Mouse (Mus musculus): ENCODE results near the gene Gucy2e. TPM values are rescaled to one million over a fixed set of nuclear protein-coding genes. Genes with fewer than 3 reads are reported as not detected.

Gene Gucy2e
- not detected for polyA plus RNA-seq (2017; shearing (Covaris generic))

DNA sequence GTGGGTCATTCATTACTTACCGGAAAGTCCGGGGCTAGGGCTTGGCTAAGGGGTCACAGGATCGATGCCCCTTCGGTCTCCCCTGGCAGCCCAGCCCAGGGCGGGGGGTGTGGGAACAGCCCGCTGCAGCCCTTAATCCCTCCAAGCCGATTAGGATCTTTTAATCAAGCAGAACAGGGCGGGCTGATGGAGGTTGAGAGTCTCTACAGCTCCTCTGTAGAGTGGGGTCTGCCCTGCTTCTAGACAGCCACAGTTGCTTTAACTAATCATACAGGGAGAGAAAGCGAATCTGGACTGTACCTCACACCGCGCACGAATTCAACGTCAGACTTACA is at the start of gene Gucy2e:
TSS of gene Gucy2e (minus strand) at position 111 of the 335 bp plus-strand sequence.

DNA sequence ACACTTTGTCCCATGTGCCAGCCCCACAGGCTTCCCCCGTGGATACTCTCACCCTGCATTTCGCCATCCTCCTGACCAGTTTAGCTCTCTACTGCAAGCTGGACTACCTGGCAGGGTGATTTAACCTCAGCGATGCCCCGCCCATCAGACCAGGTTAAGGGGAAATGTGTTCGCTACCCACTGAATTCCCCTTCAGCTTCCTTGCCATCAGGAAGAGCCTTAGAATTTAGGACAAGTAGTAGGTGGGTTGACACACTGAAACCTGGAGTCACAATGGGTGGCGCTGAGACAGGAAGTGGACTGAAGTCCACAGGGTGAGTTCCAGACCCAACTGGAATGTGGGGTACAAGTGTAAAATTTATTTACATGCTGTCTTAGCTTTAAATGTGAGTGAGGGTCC is 39.1 kb downstream of the Gucy2e start, which contains the start of gene Alox8:
TSS of gene Alox8 (minus strand) at position 101 of the 400 bp plus-strand sequence.

Other genes with a start within 250 kb of the Gucy2e start
- 2.6 TPM for gene Pfas, start 228.6 kb downstream of the Gucy2e start, polyA plus RNA-seq (2017; shearing (Covaris generic))
- 15.3 TPM for gene Ctc1, start 221.1 kb downstream of the Gucy2e start, polyA plus RNA-seq (2017; shearing (Covaris generic))
- 0.87 TPM for gene Aurkb, start 191.4 kb downstream of the Gucy2e start, polyA plus RNA-seq (2017; shearing (Covaris generic))
- gene Borcs6, start 177.3 kb downstream of the Gucy2e start, polyA plus RNA-seq (2017; shearing (Covaris generic)) = 6.9 TPM
- 6.6 TPM for gene Tmem107, start 166.2 kb downstream of the Gucy2e start, polyA plus RNA-seq (2017; shearing (Covaris generic))
- gene Vamp2, start 148.5 kb downstream of the Gucy2e start, polyA plus RNA-seq (2017; shearing (Covaris generic)) = 282 TPM
- gene Per1, start 141.8 kb downstream of the Gucy2e start, polyA plus RNA-seq (2017; shearing (Covaris generic)) = 136 TPM
- gene Hes7, start 116.6 kb downstream of the Gucy2e start, polyA plus RNA-seq (2017; shearing (Covaris generic)) = 0.41 TPM
- not detected for gene 9130213A22Rik, start 114.4 kb downstream of the Gucy2e start, polyA plus RNA-seq (2017; shearing (Covaris generic))
- 0.36 TPM for gene Aloxe3, start 111.1 kb downstream of the Gucy2e start, polyA plus RNA-seq (2017; shearing (Covaris generic))
- gene Alox12b, start 80.0 kb downstream of the Gucy2e start, polyA plus RNA-seq (2017; shearing (Covaris generic)) = not detected
- 0.80 TPM for gene Alox8, start 39.2 kb downstream of the Gucy2e start, polyA plus RNA-seq (2017; shearing (Covaris generic))
- 9.3 TPM for gene Cntrob, start 86.7 kb upstream of the Gucy2e start, polyA plus RNA-seq (2017; shearing (Covaris generic))
- gene Trappc1, start 86.9 kb upstream of the Gucy2e start, polyA plus RNA-seq (2017; shearing (Covaris generic)) = 44.3 TPM
- 1.2 TPM for gene Kcnab3, start 89.2 kb upstream of the Gucy2e start, polyA plus RNA-seq (2017; shearing (Covaris generic))
- 2.1 TPM for gene Rnf227, start 103.4 kb upstream of the Gucy2e start, polyA plus RNA-seq (2017; shearing (Covaris generic))
- 74.2 TPM for gene Chd3, start 132.4 kb upstream of the Gucy2e start, polyA plus RNA-seq (2017; shearing (Covaris generic))
- gene Naa38, start 158.5 kb upstream of the Gucy2e start, polyA plus RNA-seq (2017; shearing (Covaris generic)) = 46.8 TPM
- gene Cyb5d1, start 158.6 kb upstream of the Gucy2e start, polyA plus RNA-seq (2017; shearing (Covaris generic)) = 38.9 TPM
- 2.6 TPM for gene Tmem88, start 161.2 kb upstream of the Gucy2e start, polyA plus RNA-seq (2017; shearing (Covaris generic))
- gene Kdm6b, start 176.6 kb upstream of the Gucy2e start, polyA plus RNA-seq (2017; shearing (Covaris generic)) = 49.6 TPM